Mouse (Mus musculus): ENCODE results near the gene Barhl2. TPM values are rescaled to one million over a fixed set of nuclear protein-coding genes. Genes with fewer than 3 reads are reported as not detected.

The Barhl2 gene
- total and polyA plus RNA-seq, 3 experiments = not detected

- no peaks in the 10 kb centered on the region for H3K4me1 ChIP-seq (ENCODE audit: insufficient read depth, low read depth, low read length)
- ATAC-seq (ENCODE audit: extremely low read depth, insufficient number of reproducible peaks, low FRiP score, poor library complexity, severe bottlenecking) (no peak), DNase-seq (ENCODE audit: low spot score) (no peak)
- H3K4me3 ChIP-seq (ENCODE audit: low read depth, low read length) = no peak overlapping the region
- peaks cover 80% of the 10 kb centered on the region for H3K9me3 ChIP-seq (replicated peaks)
- no peaks in the 10 kb centered on the region for H3K36me3 ChIP-seq (replicated peaks)
- TF ChIP-seq POLR2AphosphoS5 (IDR thresholded peaks at IDR 0.05; ENCODE audit: insufficient replicate concordance, low read depth, low read length) (no peak), CTCF (IDR thresholded peaks at IDR 0.05; ENCODE audit: low read depth, low read length) (no peak), GATA2 (IDR thresholded peaks at IDR 0.05; ENCODE audit: borderline replicate concordance, low read depth, low read length) (no peak), GATA1 (IDR thresholded peaks at IDR 0.05; ENCODE audit: borderline replicate concordance, low read length) (no peak), TAL1 (conservative IDR thresholded peaks at IDR 0.05; ENCODE audit: low read depth, low read length) (no peak)
- H3K27me3 ChIP-seq (ENCODE audit: insufficient read depth, low read length) = no peaks in the 10 kb centered on the region; the same call in 1 of the 2 replicates
Observed at GRCm38 (mm10) chr5:106455984-106456383, 2.0 kb downstream of the Barhl2 start.

- DNase-seq (ENCODE audit: low spot score) (no peak), ATAC-seq (ENCODE audit: extremely low read depth, insufficient number of reproducible peaks, low FRiP score, poor library complexity, severe bottlenecking) (no peak)
- Histone ChIP-seq H3K4me1 (ENCODE audit: insufficient read depth, low read depth, low read length) (no peaks in the 10 kb centered on the region), H3K27me3 (ENCODE audit: insufficient read depth, low read length) (no peaks in the 10 kb centered on the region; the same call in 1 of the 2 replicates), H3K36me3 (replicated peaks) (no peaks in the 10 kb centered on the region), H3K9me3 (replicated peaks) (peaks cover 77% of the 10 kb centered on the region), H3K4me3 (ENCODE audit: low read depth, low read length) (no peak overlapping the region)
- no peak for TF ChIP-seq CTCF (IDR thresholded peaks at IDR 0.05; ENCODE audit: low read depth, low read length)
- TF ChIP-seq GATA1 (IDR thresholded peaks at IDR 0.05; ENCODE audit: borderline replicate concordance, low read length) = no peak
- TF ChIP-seq GATA2 (IDR thresholded peaks at IDR 0.05; ENCODE audit: borderline replicate concordance, low read depth, low read length) = no peak
- TF ChIP-seq POLR2AphosphoS5 (IDR thresholded peaks at IDR 0.05; ENCODE audit: insufficient replicate concordance, low read depth, low read length) = no peak
- no peak for TF ChIP-seq TAL1 (conservative IDR thresholded peaks at IDR 0.05; ENCODE audit: low read depth, low read length)
Observed at GRCm38 (mm10) chr5:106455106-106455920, 2.7 kb downstream of the Barhl2 start.

GRCm38 (mm10) chr5:106454411-106455105 is 3.4 kb downstream of the Barhl2 start:
- Histone ChIP-seq H3K9me3 (replicated peaks) (peaks cover 72% of the 10 kb centered on the region), H3K36me3 (replicated peaks) (no peaks in the 10 kb centered on the region), H3K27me3 (ENCODE audit: insufficient read depth, low read length) (no peaks in the 10 kb centered on the region; the same call in 1 of the 2 replicates), H3K4me3 (ENCODE audit: low read depth, low read length) (no peak overlapping the region), H3K4me1 (ENCODE audit: insufficient read depth, low read depth, low read length) (no peaks in the 10 kb centered on the region)
- DNase-seq (ENCODE audit: low spot score) = no peak
- TF ChIP-seq GATA1 (IDR thresholded peaks at IDR 0.05; ENCODE audit: borderline replicate concordance, low read length) = no peak
- TF ChIP-seq GATA2 (IDR thresholded peaks at IDR 0.05; ENCODE audit: borderline replicate concordance, low read depth, low read length) = no peak
- TF ChIP-seq POLR2AphosphoS5 (IDR thresholded peaks at IDR 0.05; ENCODE audit: insufficient replicate concordance, low read depth, low read length) = no peak
- no peak for TF ChIP-seq CTCF (IDR thresholded peaks at IDR 0.05; ENCODE audit: low read depth, low read length)
- no peak for TF ChIP-seq TAL1 (conservative IDR thresholded peaks at IDR 0.05; ENCODE audit: low read depth, low read length)
- no peak for ATAC-seq (ENCODE audit: extremely low read depth, insufficient number of reproducible peaks, low FRiP score, poor library complexity, severe bottlenecking)

- Histone ChIP-seq H3K27me3 (ENCODE audit: insufficient read depth, low read length) (no peaks in the 10 kb centered on the region; the same call in 1 of the 2 replicates), H3K4me1 (ENCODE audit: insufficient read depth, low read depth, low read length) (no peaks in the 10 kb centered on the region), H3K36me3 (replicated peaks) (no peaks in the 10 kb centered on the region), H3K9me3 (replicated peaks) (peaks cover 69% of the 10 kb centered on the region), H3K4me3 (ENCODE audit: low read depth, low read length) (no peak overlapping the region)
- no peak for DNase-seq (ENCODE audit: low spot score)
- ATAC-seq (ENCODE audit: extremely low read depth, insufficient number of reproducible peaks, low FRiP score, poor library complexity, severe bottlenecking) = no peak
- TF ChIP-seq CTCF (IDR thresholded peaks at IDR 0.05; ENCODE audit: low read depth, low read length) (no peak), POLR2AphosphoS5 (IDR thresholded peaks at IDR 0.05; ENCODE audit: insufficient replicate concordance, low read depth, low read length) (no peak), GATA2 (IDR thresholded peaks at IDR 0.05; ENCODE audit: borderline replicate concordance, low read depth, low read length) (no peak), TAL1 (conservative IDR thresholded peaks at IDR 0.05; ENCODE audit: low read depth, low read length) (no peak), GATA1 (IDR thresholded peaks at IDR 0.05; ENCODE audit: borderline replicate concordance, low read length) (no peak)
Observed at GRCm38 (mm10) chr5:106453886-106454321, 4.1 kb downstream of the Barhl2 start.

GRCm38 (mm10) chr5:106453181-106453885 is 4.6 kb downstream of the Barhl2 start:
- ATAC-seq (ENCODE audit: extremely low read depth, insufficient number of reproducible peaks, low FRiP score, poor library complexity, severe bottlenecking) = no peak
- TF ChIP-seq GATA1 (IDR thresholded peaks at IDR 0.05; ENCODE audit: borderline replicate concordance, low read length) (no peak), POLR2AphosphoS5 (IDR thresholded peaks at IDR 0.05; ENCODE audit: insufficient replicate concordance, low read depth, low read length) (no peak), TAL1 (conservative IDR thresholded peaks at IDR 0.05; ENCODE audit: low read depth, low read length) (no peak), CTCF (IDR thresholded peaks at IDR 0.05; ENCODE audit: low read depth, low read length) (no peak), GATA2 (IDR thresholded peaks at IDR 0.05; ENCODE audit: borderline replicate concordance, low read depth, low read length) (no peak)
- Histone ChIP-seq H3K36me3 (replicated peaks) (no peaks in the 10 kb centered on the region), H3K9me3 (replicated peaks) (peaks cover 69% of the 10 kb centered on the region), H3K4me1 (ENCODE audit: insufficient read depth, low read depth, low read length) (no peaks in the 10 kb centered on the region), H3K27me3 (ENCODE audit: insufficient read depth, low read length) (no peaks in the 10 kb centered on the region; the same call in 1 of the 2 replicates), H3K4me3 (ENCODE audit: low read depth, low read length) (no peak overlapping the region; the same call in 1 of the 2 replicates)
- no peak for DNase-seq (ENCODE audit: low spot score)

Data from G1E (cell line).